Mouse (Mus musculus): Measurements from ENCODE around the gene Cyp2d12.
"Not testable (repeated sequence)": the region's sequence is repeated elsewhere in the genome, so short reads cannot be mapped to it uniquely, and the experiment has no call there.

The Cyp2d12 gene

DNA sequence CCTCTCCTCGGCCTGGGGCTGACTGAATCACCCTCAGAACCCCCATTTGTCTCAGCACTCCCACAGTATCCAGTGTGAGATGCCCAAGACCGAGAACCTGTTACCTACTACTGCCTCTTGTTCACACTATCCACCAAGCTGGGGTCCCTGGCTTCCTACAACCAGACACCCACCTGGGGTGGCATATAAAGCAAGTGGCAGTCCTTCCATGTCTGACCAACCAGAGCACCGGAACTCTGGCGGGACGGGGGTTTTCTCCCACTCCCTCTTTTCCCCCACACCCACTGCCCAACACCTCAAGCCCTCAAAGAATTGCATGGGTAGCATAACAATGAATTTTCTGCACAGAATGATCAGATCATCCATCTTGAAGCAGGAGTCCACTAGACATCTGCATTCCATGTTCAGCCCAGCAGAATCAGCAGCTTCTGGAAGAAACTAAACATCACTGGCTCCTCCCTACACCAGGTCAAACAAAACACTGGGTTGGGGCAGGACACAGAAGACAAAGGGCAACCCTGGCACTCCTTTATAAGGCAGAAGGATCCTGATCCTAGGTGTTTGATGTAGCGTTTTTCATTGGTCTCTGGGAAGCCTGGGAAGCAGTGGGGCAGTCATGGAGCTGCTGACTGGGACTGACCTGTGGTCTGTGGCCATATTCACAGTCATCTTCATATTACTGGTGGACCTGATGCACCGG lies at the start of gene Cyp2d12:
Gene Cyp2d12, plus strand, starts transcription at position 542 of the 700 bp plus-strand sequence.
- no peak for DNase-seq

DNA sequence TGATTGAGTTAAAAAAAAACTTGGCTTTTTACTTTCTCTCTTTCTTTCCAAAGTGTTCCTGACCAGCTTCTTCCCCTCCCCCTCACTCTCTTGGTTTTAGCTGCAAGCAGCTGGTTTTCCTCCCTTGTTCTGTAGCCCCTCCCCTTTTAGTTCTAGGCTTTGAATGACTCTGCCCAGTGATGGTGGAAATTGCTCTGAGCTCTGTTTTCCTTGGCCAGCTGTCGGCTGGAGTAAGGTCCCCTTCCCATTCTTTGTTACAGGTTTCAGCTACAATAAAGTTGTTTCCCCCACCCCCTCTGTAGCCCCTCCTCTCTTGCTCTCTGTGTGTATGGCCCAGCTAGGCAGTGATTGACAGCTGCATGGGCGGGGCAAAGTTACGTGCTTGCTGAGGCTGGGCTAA lies 47.9 kb upstream of the Cyp2d12 start:
- DNase-seq: no peak

DNA sequence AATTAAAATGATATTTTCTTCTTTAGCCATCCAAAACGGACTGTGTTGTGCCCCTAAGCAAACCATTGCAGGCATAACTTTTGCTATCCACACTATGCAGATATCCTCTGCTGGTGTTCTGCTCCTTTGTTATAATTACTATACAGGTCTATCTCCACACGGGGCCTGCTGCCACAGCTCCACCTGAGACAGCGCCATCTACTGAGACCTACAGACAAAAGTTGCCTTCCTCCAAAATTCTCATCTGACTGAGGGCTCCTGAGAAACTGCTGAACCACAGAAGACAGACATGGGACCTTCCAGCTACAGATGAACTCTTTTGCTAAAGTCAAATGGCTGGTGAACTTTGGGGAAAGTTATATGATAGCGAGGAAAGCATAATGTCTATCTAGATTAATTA lies 47.1 kb upstream of the Cyp2d12 start:
- DNase-seq: not testable (repeated sequence)

GRCm38 (mm10) chr15:82509495-82509894 lies 45.4 kb upstream of the Cyp2d12 start:
- not testable (repeated sequence) for DNase-seq

DNA sequence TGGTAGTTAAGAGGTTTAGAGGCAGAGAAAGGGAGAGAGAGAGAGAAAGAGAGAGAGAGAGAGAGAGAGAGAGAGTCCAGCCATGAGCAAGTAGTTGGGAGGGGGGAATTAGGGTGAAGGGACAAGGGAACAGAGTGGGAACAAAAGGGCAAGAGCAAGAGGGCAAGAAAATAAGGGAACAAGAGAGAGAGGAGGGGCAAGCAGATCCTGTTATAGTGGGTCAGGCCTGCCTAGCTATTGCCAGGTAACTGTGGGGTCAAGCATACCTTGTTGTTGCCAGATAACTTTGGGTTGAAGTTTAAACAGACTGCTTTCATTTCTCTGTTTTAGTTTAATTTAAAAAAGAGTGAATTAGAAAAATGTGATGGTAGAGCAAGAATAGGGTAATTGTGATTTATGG lies 44.4 kb upstream of the Cyp2d12 start:
- DNase-seq: not testable (repeated sequence)

GRCm38 (mm10) chr15:82512111-82512510 lies 42.8 kb upstream of the Cyp2d12 start:
- DNase-seq: not testable (repeated sequence)

- DNase-seq: not testable (repeated sequence)
Observed at GRCm38 (mm10) chr15:82516174-82516573, 38.7 kb upstream of the Cyp2d12 start.

DNA sequence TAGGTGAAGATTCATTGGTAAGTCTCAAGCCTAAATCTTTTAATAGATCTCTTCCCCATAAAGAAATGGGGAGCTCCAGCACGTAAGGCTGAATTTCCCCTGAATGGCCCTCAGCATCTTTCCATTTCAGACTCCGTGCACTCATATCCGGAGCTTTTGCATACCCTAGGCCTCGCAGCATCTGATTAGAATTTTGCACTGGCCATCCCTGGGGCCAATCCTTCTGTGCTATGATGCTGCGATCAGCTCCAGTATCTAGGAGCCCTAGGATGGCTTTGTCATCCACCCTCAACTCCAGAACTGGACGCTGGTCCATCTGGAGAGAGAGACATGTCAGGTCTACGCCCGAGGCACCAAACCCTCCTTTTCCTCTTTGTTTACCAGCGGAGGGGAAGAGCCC lies 27.5 kb upstream of the Cyp2d12 start:
- DNase-seq: not testable (repeated sequence)

DNA sequence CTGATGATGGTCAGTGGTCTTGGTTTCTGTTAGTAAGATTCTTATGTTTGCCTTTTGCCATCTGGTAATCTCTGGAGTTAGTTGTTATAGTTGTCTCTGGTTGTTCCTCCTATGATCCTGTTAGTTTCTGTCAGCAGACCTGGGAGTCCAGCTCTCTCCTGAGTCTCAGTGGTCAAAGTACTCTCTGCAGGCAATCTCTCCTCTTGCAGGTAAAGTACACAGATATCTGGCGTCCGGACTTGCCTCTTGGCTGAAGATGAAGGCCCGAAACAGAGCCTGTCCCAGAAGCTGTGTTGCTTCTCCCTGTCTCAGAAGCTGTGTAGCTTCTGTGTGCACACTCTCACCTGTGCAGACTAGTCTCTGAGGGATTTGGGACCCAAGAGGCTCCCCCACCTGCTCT lies 22.2 kb upstream of the Cyp2d12 start:
- DNase-seq: not testable (repeated sequence)

- DNase-seq: not testable (repeated sequence)
Observed at GRCm38 (mm10) chr15:82542976-82543375, 11.9 kb upstream of the Cyp2d12 start.

DNA sequence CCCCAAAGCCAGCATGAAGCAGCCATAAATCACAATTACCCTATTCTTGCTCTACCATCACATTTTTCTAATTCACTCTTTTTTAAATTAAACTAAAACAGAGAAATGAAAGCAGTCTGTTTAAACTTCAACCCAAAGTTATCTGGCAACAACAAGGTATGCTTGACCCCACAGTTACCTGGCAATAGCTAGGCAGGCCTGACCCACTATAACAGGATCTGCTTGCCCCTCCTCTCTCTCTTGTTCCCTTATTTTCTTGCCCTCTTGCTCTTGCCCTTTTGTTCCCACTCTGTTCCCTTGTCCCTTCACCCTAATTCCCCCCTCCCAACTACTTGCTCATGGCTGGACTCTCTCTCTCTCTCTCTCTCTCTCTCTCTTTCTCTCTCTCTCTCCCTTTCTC lies 10.3 kb upstream of the Cyp2d12 start:
- DNase-seq: not testable (repeated sequence)

DNA sequence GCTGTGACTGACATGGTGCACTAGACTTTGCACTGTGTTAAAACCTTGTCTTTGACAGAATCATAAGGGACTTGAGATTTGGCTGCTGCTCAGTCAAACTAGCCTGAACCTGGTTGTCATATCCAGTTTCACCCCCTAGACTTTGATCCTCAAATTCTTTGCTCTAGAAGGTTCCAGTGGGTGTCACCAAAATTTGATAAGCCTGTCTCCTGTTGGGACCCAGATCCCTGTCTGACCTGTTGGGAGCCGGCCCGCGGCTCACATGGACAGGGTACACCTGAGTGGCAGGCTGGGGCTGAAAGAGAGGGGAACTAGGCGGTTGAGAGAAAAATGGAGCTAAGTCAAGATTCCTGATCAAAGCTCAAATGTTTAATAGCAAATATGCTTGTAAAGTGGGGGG lies 7.1 kb upstream of the Cyp2d12 start:
- DNase-seq: not testable (repeated sequence)

- not testable (repeated sequence) for DNase-seq
Observed at GRCm38 (mm10) chr15:82553211-82553610, 1.7 kb upstream of the Cyp2d12 start.

DNA sequence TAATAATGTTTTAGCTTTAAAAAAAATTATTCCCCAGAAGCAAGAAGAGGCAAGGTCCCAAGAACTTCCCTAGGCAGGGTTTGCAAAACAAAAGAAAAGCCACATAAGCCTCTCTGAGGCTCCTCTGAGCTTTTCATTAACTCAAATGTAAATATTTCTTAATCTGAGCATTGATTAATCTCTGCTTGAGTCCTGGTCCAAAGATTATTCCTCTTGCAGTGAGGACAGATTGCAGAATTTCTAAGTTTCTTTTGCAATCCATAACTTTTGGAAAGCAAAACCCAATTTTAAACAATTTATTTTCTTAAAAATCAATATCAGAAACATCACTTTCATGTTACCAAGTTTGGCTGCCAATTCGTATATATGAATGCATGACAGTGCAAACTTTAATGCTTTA lies 18.0 kb downstream of the Cyp2d12 start:
- no peak for DNase-seq

- DNase-seq: no peak
Observed at GRCm38 (mm10) chr15:82579071-82579470, 24.2 kb downstream of the Cyp2d12 start.

DNA sequence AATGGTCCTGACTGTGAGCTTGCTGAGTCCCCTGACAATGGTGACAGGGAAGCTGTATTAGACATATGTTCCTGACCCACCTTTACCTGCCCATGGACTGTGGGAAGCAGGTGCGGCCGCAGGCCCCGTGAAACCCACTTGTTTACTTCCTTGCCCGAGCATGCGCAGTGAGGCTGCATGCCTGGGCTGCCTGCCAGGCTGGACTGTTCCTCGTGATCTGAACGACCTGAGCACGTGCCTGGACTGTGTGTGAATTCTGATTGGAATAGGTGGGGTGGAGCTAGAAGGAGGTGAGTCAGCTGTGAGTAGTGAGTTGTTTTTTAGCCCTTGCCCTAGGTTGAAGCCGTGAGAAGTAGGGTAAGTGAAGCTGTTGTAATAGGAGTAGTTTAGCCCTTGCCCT lies 27.7 kb downstream of the Cyp2d12 start:
- no peak for DNase-seq
